Mouse (Mus musculus): ENCODE measurements around the gene A930033H14Rik.

DNA sequence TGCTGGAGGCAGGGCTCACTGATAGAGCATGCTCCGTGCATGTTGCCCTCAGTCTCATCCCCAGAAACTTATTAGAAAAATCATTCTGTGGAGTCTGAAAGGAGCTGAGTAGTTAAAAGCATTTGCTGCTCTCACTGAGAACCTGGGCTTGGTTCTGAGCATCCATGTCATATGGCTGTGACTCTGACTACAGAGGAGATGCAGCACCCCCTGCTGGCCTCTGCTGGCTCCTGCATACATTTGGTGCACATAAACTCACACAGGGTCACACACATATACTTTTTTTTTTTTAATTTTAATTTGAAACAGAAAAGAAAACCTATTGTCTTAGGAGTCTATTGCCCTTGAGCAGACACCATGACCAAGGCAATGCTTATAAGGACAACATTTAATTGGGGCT, 33.6 kb downstream of the A930033H14Rik start:
- TF ChIP-seq POLR2A (IDR thresholded peaks at IDR 0.05; ENCODE audit: low read depth, low read length) (no peak), CTCF (IDR thresholded peaks at IDR 0.05; ENCODE audit: extremely low read depth, insufficient read length, insufficient replicate concordance, low read depth, low read length) (no peak)

Data from small intestine, adult 2 months (tissue).